Mouse (Mus musculus): ENCODE results near the gene Fgf10. TPM values are rescaled to one million over a fixed set of nuclear protein-coding genes. Genes with fewer than 3 reads are reported as not detected.

Fgf10 gene
- polyA plus RNA-seq, 1 experiment from 2014 or later, result 2.0 TPM

DNA sequence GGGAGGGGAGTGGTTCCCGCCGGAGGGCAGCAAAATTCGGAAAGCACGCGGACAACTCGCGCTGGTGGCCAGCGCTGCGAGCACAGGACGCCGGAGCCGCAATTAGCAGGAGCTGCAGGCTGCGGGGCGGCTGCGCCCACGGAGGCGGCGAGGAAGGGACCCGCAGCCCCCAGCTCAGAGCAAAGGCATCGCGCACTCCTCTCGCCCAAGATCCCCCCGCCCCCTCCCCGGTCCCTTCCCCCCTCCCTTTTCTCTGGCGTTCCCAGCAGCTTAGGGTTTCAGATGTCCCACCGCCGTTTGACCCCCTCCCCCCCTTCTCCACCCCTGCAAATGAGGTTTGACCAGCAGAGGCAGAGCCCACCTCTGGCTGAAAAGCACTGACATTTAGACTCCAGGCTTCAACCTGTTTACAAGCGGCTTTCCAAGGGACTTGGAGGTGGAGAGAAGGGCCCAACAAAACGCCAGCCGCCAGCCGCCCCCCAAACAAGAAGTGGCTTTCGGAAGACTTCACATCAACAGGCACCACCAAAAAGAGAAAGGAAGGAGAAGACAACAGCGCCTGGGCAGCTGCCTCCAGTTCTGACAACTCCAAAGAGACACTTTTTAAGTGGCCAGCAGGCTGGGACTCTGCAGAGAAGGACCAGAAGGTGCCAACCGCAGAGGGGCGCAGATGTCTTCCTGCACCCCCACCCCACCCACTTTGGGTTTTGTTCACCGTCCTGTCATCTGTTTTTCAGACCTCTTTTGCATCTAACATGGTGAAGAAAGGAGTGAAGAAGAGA, 44.9 kb downstream of the Fgf10 start:
- under 1% methylated on average over 34 of the region's 36 CpGs for WGBS
- H3K4me3 ChIP-seq (ENCODE audit: low read length), result peak overlapping the region; percentile 55
- peaks cover 7% of the 10 kb centered on the region for H3K4me1 ChIP-seq (ENCODE audit: control insufficient read depth, insufficient read depth, low read length)
- ATAC-seq, result peak; percentile 47
- peak overlapping the region; percentile 32; the same call in 1 of the 2 replicates for H3K27ac ChIP-seq (ENCODE audit: low read length)
- H3K27me3 ChIP-seq (replicated peaks; ENCODE audit: control insufficient read depth, insufficient read depth, low read length), result peaks cover 5% of the 10 kb centered on the region; the same call in 1 of the 2 replicates
- no peaks in the 10 kb centered on the region for H3K9me3 ChIP-seq (ENCODE audit: control insufficient read depth, low read length)
- H3K36me3 ChIP-seq (ENCODE audit: control insufficient read depth, insufficient read depth, low read length), result no peaks in the 10 kb centered on the region
- peak overlapping the region; percentile 62 for H3K9ac ChIP-seq (ENCODE audit: low read depth, low read length)
- H3K4me2 ChIP-seq (ENCODE audit: low read depth, low read length), result peak overlapping the region; percentile 90

DNA sequence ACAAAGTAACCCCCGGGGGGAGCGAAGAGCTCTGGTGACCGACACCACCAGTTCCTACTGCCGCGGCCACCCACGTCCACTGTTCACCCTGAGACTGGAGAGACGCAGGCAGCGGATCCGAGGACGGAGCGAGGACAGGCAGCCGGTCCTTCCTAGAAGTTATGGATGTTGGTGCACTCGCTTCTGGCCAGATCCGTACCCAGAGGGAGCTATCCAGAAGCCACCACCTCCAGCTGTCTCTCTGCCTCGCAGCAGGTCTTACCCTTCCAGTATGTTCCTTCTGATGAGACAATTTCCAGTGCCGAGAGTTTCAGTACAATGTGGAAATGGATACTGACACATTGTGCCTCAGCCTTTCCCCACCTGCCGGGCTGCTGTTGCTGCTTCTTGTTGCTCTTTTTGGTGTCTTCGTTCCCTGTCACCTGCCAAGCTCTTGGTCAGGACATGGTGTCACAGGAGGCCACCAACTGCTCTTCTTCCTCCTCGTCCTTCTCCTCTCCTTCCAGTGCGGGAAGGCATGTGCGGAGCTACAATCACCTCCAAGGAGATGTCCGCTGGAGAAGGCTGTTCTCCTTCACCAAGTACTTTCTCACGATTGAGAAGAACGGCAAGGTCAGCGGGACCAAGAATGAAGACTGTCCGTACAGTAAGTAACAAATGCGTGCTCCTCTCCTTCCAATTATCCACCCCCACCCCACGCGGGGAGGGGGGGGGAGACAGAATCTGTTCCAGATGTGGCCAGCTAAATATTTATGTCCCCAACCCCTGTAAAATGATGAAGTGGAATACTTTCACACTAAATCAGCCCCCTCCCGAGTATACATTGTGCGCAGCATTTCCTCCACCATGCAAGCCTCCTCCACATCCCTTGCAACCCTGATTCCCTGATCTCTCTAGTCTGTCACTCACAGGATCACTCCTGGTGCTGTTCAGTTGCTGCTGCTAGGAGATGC, 45.8 kb downstream of the Fgf10 start:
- no peaks in the 10 kb centered on the region for H3K9me3 ChIP-seq (ENCODE audit: control insufficient read depth, low read length)
- WGBS, result 4% methylated on average over 30 of the region's 31 CpGs
- peak; percentile 54 for ATAC-seq

GRCm38 (mm10) chr13:118716265-118716664, 46.7 kb downstream of the Fgf10 start:
- WGBS, result 17% methylated on average over 8 of the region's 8 CpGs
- Histone ChIP-seq H3K9me3 (ENCODE audit: control insufficient read depth, low read length) (no peaks in the 10 kb centered on the region), H3K9ac (ENCODE audit: low read depth, low read length) (no peak overlapping the region), H3K36me3 (ENCODE audit: control insufficient read depth, insufficient read depth, low read length) (no peaks in the 10 kb centered on the region), H3K27ac (ENCODE audit: low read length) (0 out of 2 replicates have a peak overlapping the region, but pooled peaks have one; percentile 23), H3K4me3 (ENCODE audit: low read length) (peak overlapping the region; percentile 55), H3K4me1 (ENCODE audit: control insufficient read depth, insufficient read depth, low read length) (peaks cover 7% of the 10 kb centered on the region), H3K4me2 (ENCODE audit: low read depth, low read length) (peak overlapping the region; percentile 90), H3K27me3 (replicated peaks; ENCODE audit: control insufficient read depth, insufficient read depth, low read length) (peaks cover 5% of the 10 kb centered on the region; the same call in 1 of the 2 replicates)
- no peak for ATAC-seq

More for the DNA sequence above, 45.8 kb downstream of the Fgf10 start:
- H3K4me2 ChIP-seq (ENCODE audit: low read depth, low read length), result peak overlapping the region; percentile 90
- peak overlapping the region; percentile 55 for H3K4me3 ChIP-seq (ENCODE audit: low read length)
- H3K27ac ChIP-seq (ENCODE audit: low read length), result peak overlapping the region; percentile 32; the same call in 1 of the 2 replicates
- H3K4me1 ChIP-seq (ENCODE audit: control insufficient read depth, insufficient read depth, low read length), result peaks cover 7% of the 10 kb centered on the region
- H3K9ac ChIP-seq (ENCODE audit: low read depth, low read length), result peak overlapping the region; percentile 62
- peaks cover 5% of the 10 kb centered on the region; the same call in 1 of the 2 replicates for H3K27me3 ChIP-seq (replicated peaks; ENCODE audit: control insufficient read depth, insufficient read depth, low read length)
- H3K36me3 ChIP-seq (ENCODE audit: control insufficient read depth, insufficient read depth, low read length), result no peaks in the 10 kb centered on the region

GRCm38 (mm10) chr13:118716726-118717125, 47.1 kb downstream of the Fgf10 start:
- H3K9me3 ChIP-seq (ENCODE audit: control insufficient read depth, low read length), result no peaks in the 10 kb centered on the region
- peaks cover 7% of the 10 kb centered on the region for H3K4me1 ChIP-seq (ENCODE audit: control insufficient read depth, insufficient read depth, low read length)
- WGBS, result 56% methylated on average over 1 of the region's 1 CpGs
- no peaks in the 10 kb centered on the region for H3K36me3 ChIP-seq (ENCODE audit: control insufficient read depth, insufficient read depth, low read length)
- peak overlapping the region; percentile 90 for H3K4me2 ChIP-seq (ENCODE audit: low read depth, low read length)
- 0 out of 2 replicates have a peak overlapping the region, but pooled peaks have one; percentile 23 for H3K27ac ChIP-seq (ENCODE audit: low read length)
- peaks cover 5% of the 10 kb centered on the region; the same call in 1 of the 2 replicates for H3K27me3 ChIP-seq (replicated peaks; ENCODE audit: control insufficient read depth, insufficient read depth, low read length)
- ATAC-seq, result no peak
- no peak overlapping the region for H3K9ac ChIP-seq (ENCODE audit: low read depth, low read length)
- H3K4me3 ChIP-seq (ENCODE audit: low read length), result peak overlapping the region; percentile 55

DNA sequence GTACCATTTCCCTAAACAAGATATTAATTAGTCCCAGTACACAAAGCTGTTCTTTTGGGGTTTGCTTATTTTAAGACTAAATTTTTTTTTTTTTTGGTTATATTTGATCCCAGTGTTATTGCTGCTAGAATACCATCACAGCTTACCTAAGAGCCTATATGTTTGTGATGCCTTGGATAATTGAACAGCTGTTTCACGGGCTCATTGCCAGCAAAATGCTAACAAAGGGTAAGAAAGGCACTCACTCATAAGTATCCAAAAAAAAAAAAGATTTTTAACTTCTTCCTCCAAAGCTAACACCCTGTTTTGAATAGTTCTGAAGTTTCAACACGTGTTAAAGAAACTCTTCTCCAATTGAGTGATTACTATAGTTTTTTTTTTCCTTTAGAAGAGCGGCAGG, 48.8 kb downstream of the Fgf10 start:
- H3K4me2 ChIP-seq (ENCODE audit: low read depth, low read length), result no peak overlapping the region
- 47% methylated on average over 3 of the region's 3 CpGs for WGBS
- no peak for ATAC-seq
- H3K27me3 ChIP-seq (replicated peaks; ENCODE audit: control insufficient read depth, insufficient read depth, low read length), result peaks cover 5% of the 10 kb centered on the region; the same call in 1 of the 2 replicates
- no peak overlapping the region for H3K27ac ChIP-seq (ENCODE audit: low read length)
- H3K9me3 ChIP-seq (ENCODE audit: control insufficient read depth, low read length), result no peaks in the 10 kb centered on the region
- H3K4me1 ChIP-seq (ENCODE audit: control insufficient read depth, insufficient read depth, low read length), result peaks cover 7% of the 10 kb centered on the region
- H3K9ac ChIP-seq (ENCODE audit: low read depth, low read length), result no peak overlapping the region
- H3K36me3 ChIP-seq (ENCODE audit: control insufficient read depth, insufficient read depth, low read length), result no peaks in the 10 kb centered on the region
- H3K4me3 ChIP-seq (ENCODE audit: low read length), result no peak overlapping the region

- peaks cover 2% of the 10 kb centered on the region; the same call in 1 of the 2 replicates for H3K27me3 ChIP-seq (replicated peaks; ENCODE audit: control insufficient read depth, insufficient read depth, low read length)
- no peaks in the 10 kb centered on the region for H3K4me1 ChIP-seq (ENCODE audit: control insufficient read depth, insufficient read depth, low read length)
- no peaks in the 10 kb centered on the region for H3K36me3 ChIP-seq (ENCODE audit: control insufficient read depth, insufficient read depth, low read length)
- H3K4me2 ChIP-seq (ENCODE audit: low read depth, low read length), result no peak overlapping the region
- no peak overlapping the region for H3K9ac ChIP-seq (ENCODE audit: low read depth, low read length)
- 52% methylated on average over 1 of the region's 1 CpGs for WGBS
- H3K9me3 ChIP-seq (ENCODE audit: control insufficient read depth, low read length), result no peaks in the 10 kb centered on the region
- ATAC-seq, result no peak
- no peak overlapping the region for H3K27ac ChIP-seq (ENCODE audit: low read length)
- no peak overlapping the region for H3K4me3 ChIP-seq (ENCODE audit: low read length)
These were observed 52.1 kb downstream of the Fgf10 start for GRCm38 (mm10) chr13:118721668-118722067.

DNA sequence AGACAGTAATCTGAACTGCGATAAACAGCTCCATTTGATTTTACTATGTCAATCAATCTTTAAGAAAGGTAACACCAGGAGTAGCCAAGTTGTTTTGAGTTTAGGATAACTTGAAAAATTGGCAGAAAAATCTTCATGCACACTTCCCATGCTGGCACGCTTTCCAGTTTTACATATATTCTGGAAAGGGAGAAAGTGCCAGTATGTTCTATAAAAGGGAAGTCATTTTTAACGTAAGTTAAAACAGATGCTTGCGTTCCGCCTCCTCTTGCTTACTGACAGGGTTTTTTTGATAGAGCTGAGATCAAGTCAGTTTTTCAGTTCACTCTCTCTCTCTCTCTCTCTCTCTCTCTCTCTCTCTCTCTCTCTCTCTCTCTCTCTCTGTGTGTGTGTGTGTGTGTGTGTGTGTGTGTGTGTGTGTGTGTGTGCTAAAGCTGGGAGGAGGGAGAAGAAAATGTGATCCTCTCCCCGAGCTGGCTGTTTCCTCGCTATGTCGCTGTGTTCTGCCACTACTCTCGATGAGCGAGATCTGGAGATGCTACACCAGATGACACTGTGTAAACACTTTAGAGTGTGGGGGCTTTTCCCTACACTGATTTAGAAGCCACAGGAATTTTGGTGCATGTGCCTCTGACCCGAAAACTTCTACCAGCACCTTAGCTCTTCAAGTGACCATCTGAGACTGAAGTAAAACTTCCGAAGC, 62.4 kb downstream of the Fgf10 start:
- WGBS, result 44% methylated on average over 12 of the region's 12 CpGs
- ATAC-seq, result 0 out of 2 replicates have a peak, but pooled peaks have one; percentile 46
- H3K9me3 ChIP-seq (ENCODE audit: control insufficient read depth, low read length), result no peaks in the 10 kb centered on the region
- no peak overlapping the region for H3K9ac ChIP-seq (ENCODE audit: low read depth, low read length)
- H3K27me3 ChIP-seq (replicated peaks; ENCODE audit: control insufficient read depth, insufficient read depth, low read length), result no peaks in the 10 kb centered on the region
- no peaks in the 10 kb centered on the region for H3K36me3 ChIP-seq (ENCODE audit: control insufficient read depth, insufficient read depth, low read length)
- no peak overlapping the region for H3K27ac ChIP-seq (ENCODE audit: low read length)
- no peak overlapping the region for H3K4me3 ChIP-seq (ENCODE audit: low read length)
- peak overlapping the region; percentile 37 for H3K4me2 ChIP-seq (ENCODE audit: low read depth, low read length)
- H3K4me1 ChIP-seq (ENCODE audit: control insufficient read depth, insufficient read depth, low read length), result no peaks in the 10 kb centered on the region

DNA sequence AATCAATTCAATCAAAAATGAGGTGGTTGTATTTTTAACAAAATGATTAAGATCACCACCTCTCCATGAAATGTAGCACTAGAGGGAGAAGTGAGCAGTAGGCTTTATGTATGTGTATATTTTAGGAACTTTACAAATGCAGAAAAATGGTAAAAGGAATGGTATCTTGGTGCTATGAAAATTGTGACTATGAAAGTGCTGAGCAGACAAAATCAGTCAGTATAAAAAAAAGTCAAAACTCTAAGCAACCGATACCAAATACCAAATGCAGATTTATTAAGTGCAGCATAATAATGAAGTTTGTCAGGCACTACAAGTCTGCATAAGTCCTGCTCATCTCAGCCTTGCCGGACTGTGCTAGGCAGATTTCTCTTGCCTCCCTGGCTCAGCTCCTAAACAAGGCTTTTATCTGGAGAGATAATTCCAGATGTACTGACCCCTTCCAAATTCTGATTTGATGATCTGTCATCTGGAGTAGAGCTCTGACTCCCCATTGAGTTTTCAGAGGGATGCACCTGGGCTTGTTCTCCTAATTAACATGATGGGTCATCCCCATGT, 70.3 kb downstream of the Fgf10 start:
- 73% methylated on average over 2 of the region's 2 CpGs for WGBS
- ATAC-seq, result no peak
- no peaks in the 10 kb centered on the region for H3K9me3 ChIP-seq (ENCODE audit: control insufficient read depth, low read length)
- H3K36me3 ChIP-seq (ENCODE audit: control insufficient read depth, insufficient read depth, low read length), result no peaks in the 10 kb centered on the region
- H3K9ac ChIP-seq (ENCODE audit: low read depth, low read length), result no peak overlapping the region
- no peaks in the 10 kb centered on the region for H3K27me3 ChIP-seq (replicated peaks; ENCODE audit: control insufficient read depth, insufficient read depth, low read length)
- no peak overlapping the region for H3K4me3 ChIP-seq (ENCODE audit: low read length)
- H3K27ac ChIP-seq (ENCODE audit: low read length), result no peak overlapping the region
- no peak overlapping the region for H3K4me2 ChIP-seq (ENCODE audit: low read depth, low read length)
- H3K4me1 ChIP-seq (ENCODE audit: control insufficient read depth, insufficient read depth, low read length), result no peaks in the 10 kb centered on the region

Data from intestine, embryonic 16.5 days (tissue).